Mouse (Mus musculus): ENCODE measurements at regions not wholly inside any gene's neighbourhood (a gene's known extent, or its start where the extent isn't known, plus 50 kb on each side); places are given as distances from the start of the nearest gene placed in this dataset.

DNA sequence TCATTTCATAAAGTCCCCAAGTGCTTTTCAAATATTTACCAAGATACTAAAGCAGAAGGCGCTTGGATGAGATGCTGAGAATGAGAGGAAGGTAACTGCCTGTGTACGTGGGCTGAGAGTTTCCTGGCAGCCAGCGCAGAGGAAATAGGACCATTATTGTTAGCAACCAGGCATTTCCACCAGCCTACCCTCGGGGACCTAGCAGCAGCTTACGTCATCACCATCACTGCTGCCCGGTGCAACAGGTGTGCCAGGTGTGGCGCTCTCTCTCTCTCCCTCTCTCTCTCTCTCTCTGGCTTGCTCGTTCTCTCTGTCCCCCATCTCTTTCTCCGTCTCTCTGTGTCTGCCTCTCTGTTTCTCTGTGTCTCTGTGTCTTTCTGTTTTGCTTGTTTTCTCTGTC lies 55.1 kb upstream of the Fam222a start:
- in situ Hi-C loops (cut with MboI; ENCODE audit: low pct_ligation_motif_present, low pct_unique_long_range_greater_than_20kb, low sequenced_read_pairs), result no loop called here
- DNase-seq (ENCODE audit: extremely low read depth), result no peak
- dilution Hi-C loops (cut with MboI; ENCODE audit: extremely low pct_ligation_motif_present, extremely low pct_unique_long_range_greater_than_20kb, low sequenced_read_pairs), result no loop called here
- Histone ChIP-seq H3K4me2 (ENCODE audit: insufficient read depth, low read depth, poor library complexity, severe bottlenecking) (no peak overlapping the region; the same call in 1 of the 2 replicates), H3K36me3 (replicated peaks in 1 of 2; ENCODE audit: control insufficient read depth in 1 of 2, insufficient read depth in 1 of 2, low read length in 1 of 2) (no peaks in the 10 kb centered on the region), H3K9me3 (replicated peaks; ENCODE audit: low read length) (peaks cover 2% of the 10 kb centered on the region), H3K9ac (ENCODE audit: insufficient read depth, low read depth) (no peak overlapping the region), H3K27me3 (replicated peaks) (peaks cover 70% of the 10 kb centered on the region), H3K79me2 (replicated peaks; ENCODE audit: control insufficient read depth, extremely low read depth, insufficient read depth, poor library complexity, severe bottlenecking) (no peaks in the 10 kb centered on the region), H3K4me1 (ENCODE audit: control insufficient read depth in 1 of 2, insufficient read depth in 2 of 2) (peaks cover 2 to 7% of the 10 kb centered on the region in 2 experiments; a peak in 2 of 4 replicates), H3K4me3 (replicated peaks in 1 of 3; ENCODE audit: low read depth in 2 of 3, low read length in 2 of 3, poor library complexity in 1 of 3) (no peak overlapping the region), H3K27ac (ENCODE audit: insufficient read depth, low read depth) (no peak overlapping the region)
- TF ChIP-seq ZNF384 (IDR thresholded peaks at IDR 0.05; ENCODE audit: low read depth, low read length) (no peak), NRF1 (IDR thresholded peaks at IDR 0.05; ENCODE audit: low read depth, low read length) (no peak), TBP (conservative IDR thresholded peaks at IDR 0.05; ENCODE audit: low read depth, low read length) (no peak), USF1 (IDR thresholded peaks at IDR 0.05; ENCODE audit: low read depth, low read length) (no peak), ETS1 (conservative IDR thresholded peaks at IDR 0.05; ENCODE audit: low read depth, low read length) (no peak), ZMIZ1 (IDR thresholded peaks at IDR 0.05; ENCODE audit: low read depth, low read length) (no peak), POLR2A (IDR thresholded peaks at IDR 0.05; ENCODE audit: low read depth, low read length) (no peak), MAFK (IDR thresholded peaks at IDR 0.05; ENCODE audit: insufficient replicate concordance, low read length) (no peak), GABPA (IDR thresholded peaks at IDR 0.05; ENCODE audit: insufficient replicate concordance, low read depth, low read length) (no peak), USF2 (conservative IDR thresholded peaks at IDR 0.05; ENCODE audit: low read depth, low read length) (no peak), EP300 (IDR thresholded peaks at IDR 0.05; ENCODE audit: low read length) (no peak), JUND (conservative IDR thresholded peaks at IDR 0.05; ENCODE audit: low read depth, low read length) (no peak), CHD1 (IDR thresholded peaks at IDR 0.05; ENCODE audit: low read depth, low read length) (no peak), MEF2A (IDR thresholded peaks at IDR 0.05; ENCODE audit: borderline replicate concordance, low read depth, low read length) (no peak), RAD21 (IDR thresholded peaks at IDR 0.05; ENCODE audit: low read depth, low read length) (no peak)

DNA sequence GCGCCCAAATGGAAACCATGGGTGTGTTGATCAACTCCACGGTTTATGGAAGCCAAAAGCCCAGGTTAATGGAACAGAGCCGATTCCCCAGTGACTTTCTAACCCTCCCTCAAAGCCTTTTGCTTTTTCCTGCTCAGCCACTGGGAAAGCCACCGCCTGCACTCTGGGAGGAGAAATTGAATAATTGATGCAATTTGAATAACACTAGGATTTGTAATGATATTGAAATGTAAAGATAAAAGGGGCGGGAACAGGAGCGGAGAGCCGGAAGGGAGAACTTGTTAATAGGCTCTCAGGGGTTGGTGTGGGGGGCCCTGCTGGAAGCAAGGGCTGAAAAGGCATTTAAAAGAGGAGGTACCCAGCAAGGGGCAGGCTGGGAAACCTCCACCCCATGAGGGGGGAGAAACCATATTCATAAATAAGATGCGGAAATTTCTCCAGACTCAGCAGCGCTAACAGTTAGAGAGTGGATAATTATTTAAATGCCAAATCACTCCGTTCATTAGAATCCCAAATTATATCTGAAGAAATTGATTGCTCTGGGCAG lies 53.8 kb upstream of the Fam222a start:
- DNase-seq (ENCODE audit: extremely low read depth), result no peak
- Histone ChIP-seq H3K27ac (ENCODE audit: insufficient read depth, low read depth) (no peak overlapping the region), H3K4me2 (ENCODE audit: insufficient read depth, low read depth, poor library complexity, severe bottlenecking) (no peak overlapping the region), H3K4me1 (ENCODE audit: control insufficient read depth in 1 of 2, insufficient read depth in 2 of 2) (peaks cover 2 to 7% of the 10 kb centered on the region in 2 experiments; a peak in 2 of 4 replicates), H3K36me3 (replicated peaks in 1 of 2; ENCODE audit: control insufficient read depth in 1 of 2, insufficient read depth in 1 of 2, low read length in 1 of 2) (no peaks in the 10 kb centered on the region), H3K79me2 (replicated peaks; ENCODE audit: control insufficient read depth, extremely low read depth, insufficient read depth, poor library complexity, severe bottlenecking) (no peaks in the 10 kb centered on the region), H3K4me3 (replicated peaks in 1 of 3; ENCODE audit: low read depth in 2 of 3, low read length in 2 of 3, poor library complexity in 1 of 3) (no peak overlapping the region), H3K9me3 (replicated peaks; ENCODE audit: low read length) (peaks cover 7% of the 10 kb centered on the region), H3K9ac (ENCODE audit: insufficient read depth, low read depth) (no peak overlapping the region), H3K27me3 (replicated peaks) (peaks cover 61% of the 10 kb centered on the region)
- TF ChIP-seq USF2 (conservative IDR thresholded peaks at IDR 0.05; ENCODE audit: low read depth, low read length) (no peak), E2F4 (IDR thresholded peaks at IDR 0.05; ENCODE audit: insufficient replicate concordance, low read depth, low read length) (no peak), RCOR1 (conservative IDR thresholded peaks at IDR 0.05; ENCODE audit: low read depth, low read length) (no peak), BHLHE40 (IDR thresholded peaks at IDR 0.05; ENCODE audit: low read depth, low read length) (no peak), NELFE (IDR thresholded peaks at IDR 0.05; ENCODE audit: low read depth, low read length) (no peak), JUN (IDR thresholded peaks at IDR 0.05; ENCODE audit: insufficient read depth, low read depth, low read length) (no peak), IRF4 (IDR thresholded peaks at IDR 0.05; ENCODE audit: low read depth, low read length) (no peak), POLR2A (IDR thresholded peaks at IDR 0.05; ENCODE audit: low read depth, low read length) (no peak), ZMIZ1 (IDR thresholded peaks at IDR 0.05; ENCODE audit: low read depth, low read length) (no peak), MAX (IDR thresholded peaks at IDR 0.05; ENCODE audit: low read length) (no peak), MXI1 (IDR thresholded peaks at IDR 0.05; ENCODE audit: low read depth, low read length) (no peak), MAFK (IDR thresholded peaks at IDR 0.05; ENCODE audit: insufficient replicate concordance, low read length) (no peak), MEF2A (IDR thresholded peaks at IDR 0.05; ENCODE audit: borderline replicate concordance, low read depth, low read length) (no peak), KAT2A (IDR thresholded peaks at IDR 0.05; ENCODE audit: insufficient replicate concordance, low read length) (no peak), MAZ (IDR thresholded peaks at IDR 0.05; ENCODE audit: low read depth, low read length) (no peak), CTCF (conservative IDR thresholded peaks at IDR 0.05 in 1 of 2, IDR thresholded peaks at IDR 0.05 in 1 of 2; ENCODE audit: low read depth in 2 of 2, low read length in 2 of 2) (no peak), CHD1 (IDR thresholded peaks at IDR 0.05; ENCODE audit: low read depth, low read length) (no peak), HCFC1 (IDR thresholded peaks at IDR 0.05; ENCODE audit: low read depth, low read length) (no peak), POLR2AphosphoS2 (IDR thresholded peaks at IDR 0.05; ENCODE audit: low read depth, low read length) (no peak), MYC (IDR thresholded peaks at IDR 0.05; ENCODE audit: low read depth, low read length) (no peak)
- dilution Hi-C loops (cut with MboI; ENCODE audit: extremely low pct_ligation_motif_present, extremely low pct_unique_long_range_greater_than_20kb, low sequenced_read_pairs) (no loop called here), in situ Hi-C loops (cut with MboI; ENCODE audit: low pct_ligation_motif_present, low pct_unique_long_range_greater_than_20kb, low sequenced_read_pairs) (no loop called here)
